Mouse (Mus musculus) hematopoietic stem cell, adult 5-6 weeks (primary cell): ENCODE results near the gene Plac1. TPM values are rescaled to one million over a fixed set of nuclear protein-coding genes. Genes with fewer than 3 reads are reported as not detected.
"Not testable (repeated sequence)": the region's sequence is repeated elsewhere in the genome, so short reads cannot be mapped to it uniquely, and the experiment has no call there.

Source experiments
- ATAC-seq, 2 experiments: fragments of 125-278 bp in 1 of 2; replicated peaks in 1 of 2; 2 replicates each; pipeline ENCODE4 v1.8.0; 2016 to 2017; ENCODE audit warnings: inconsistent platforms in 2 of 2, mild to moderate bottlenecking in 2 of 2, moderate number of reproducible peaks in 2 of 2, low read depth in 1 of 2, moderate TSS enrichment in 1 of 2; ENCODE audit not compliant: low FRiP score in 2 of 2, poor library complexity in 2 of 2, severe bottlenecking in 2 of 2, insufficient read depth in 1 of 2, low TSS enrichment in 1 of 2
- total RNA-seq: library from RNA; stranded (forward); fragments of 172-1452, 232-1000 nt; gene quantifications from 2 replicates; pipeline ENCODE4 v1.2.3, GENCODE M21; 2017

Plac1 gene
- total RNA-seq, 1 experiment from 2014 or later = not detected

DNA sequence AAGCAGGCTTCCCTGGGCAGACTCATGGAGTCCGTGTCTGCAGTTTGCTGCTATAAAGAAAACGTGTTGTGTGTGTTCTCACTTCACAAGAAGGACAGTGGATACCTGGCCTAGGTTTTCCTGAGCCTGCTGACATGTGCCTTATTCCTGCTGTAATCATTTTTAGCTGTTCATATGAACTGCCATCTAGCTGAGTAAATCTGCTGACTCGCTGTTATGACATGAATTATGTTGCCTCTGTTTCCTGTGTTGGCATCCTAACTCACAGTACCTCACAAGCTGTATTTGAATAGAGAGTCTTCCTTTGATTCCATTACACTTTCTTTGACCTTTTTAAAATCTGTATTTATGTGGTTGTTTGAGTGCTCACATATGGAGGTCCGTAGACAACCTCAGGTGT is 201.7 kb downstream of the Plac1 start:
- peak; percentile 56 to 69 for ATAC-seq

GRCm38 (mm10) chrX:53029559-53029958 is 210.4 kb downstream of the Plac1 start:
- no peak for ATAC-seq

DNA sequence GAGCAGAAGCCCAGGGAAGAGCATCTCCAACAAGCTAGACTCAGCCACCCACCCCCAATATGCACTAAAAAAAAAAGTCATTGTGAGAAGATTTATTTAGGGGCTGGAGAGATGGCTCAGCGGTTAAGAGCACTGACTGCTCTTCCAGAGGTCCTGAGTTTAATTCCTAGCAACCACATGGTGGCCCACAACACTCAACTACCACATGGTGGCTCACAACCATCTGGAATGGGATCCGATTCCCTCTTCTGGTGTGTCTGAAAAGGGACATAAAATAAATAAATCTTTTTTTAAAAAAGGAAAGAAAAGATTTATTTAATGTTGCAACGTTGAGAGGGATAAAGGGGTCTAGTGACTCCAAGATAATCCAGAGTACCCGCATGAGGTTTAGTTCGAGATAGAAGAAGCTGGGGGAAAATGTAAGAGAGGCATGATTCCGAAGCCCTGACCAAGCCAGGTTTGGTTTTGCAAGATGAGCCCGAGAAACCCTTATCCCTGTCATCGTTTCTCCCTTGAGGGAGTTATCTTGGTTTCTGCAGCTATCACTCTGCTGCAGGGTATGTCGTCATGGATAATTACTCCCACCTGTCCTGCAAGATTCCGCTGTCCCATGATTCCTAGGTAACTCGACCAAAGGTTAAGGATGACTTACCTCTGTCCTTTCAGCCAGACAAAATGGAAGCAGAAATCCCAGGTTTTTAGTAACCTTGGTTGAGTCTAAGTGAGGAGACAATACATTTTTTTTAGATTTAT is 214.3 kb downstream of the Plac1 start:
- ATAC-seq = no peak

DNA sequence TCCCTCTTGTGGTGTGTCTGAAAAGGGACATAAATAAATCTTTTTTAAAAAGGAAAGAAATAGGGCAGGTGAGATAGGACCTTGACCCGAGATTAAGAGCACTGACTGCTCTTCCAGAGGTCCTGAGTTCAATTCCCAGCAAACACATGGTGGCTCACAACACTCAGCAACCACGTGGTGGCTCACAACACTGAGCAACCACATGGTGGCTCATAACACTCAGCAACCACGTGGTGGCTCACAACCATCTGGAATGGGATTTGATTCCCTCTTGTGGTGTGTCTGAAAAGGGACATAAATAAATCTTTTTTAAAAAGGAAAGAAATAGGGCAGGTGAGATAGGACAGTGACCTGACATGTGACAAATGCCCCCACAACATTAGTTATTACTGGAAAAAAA is 215.6 kb downstream of the Plac1 start:
- not testable (repeated sequence) for ATAC-seq

- no peak for ATAC-seq
Measured at GRCm38 (mm10) chrX:53023021-53023420, 216.9 kb downstream of the Plac1 start.

Other genes with a start within 250 kb of the Plac1 start
- gene Fam122b, start 29.7 kb upstream of the Plac1 start, total RNA-seq = 7.6 TPM in 2 replicates
- not detected in 2 replicates for gene Fam122c, start 33.3 kb upstream of the Plac1 start, total RNA-seq
- gene Mospd1, start 130.4 kb upstream of the Plac1 start, total RNA-seq = 21.0 and 23.7 TPM in 2 replicates
- gene Etd, start 194.8 kb upstream of the Plac1 start, total RNA-seq = not detected in 2 replicates